Mouse (Mus musculus) neural tube, embryonic 13.5 days (tissue): ENCODE results near the gene Odf3b. TPM values are rescaled to one million over a fixed set of nuclear protein-coding genes. Genes with fewer than 3 reads are reported as not detected.

Source experiments
- ATAC-seq: fragments of 200-750 bp; cut with Nextera tagmentation; 2 replicates; pipeline ENCODE4 v1.8.0; 2017; ENCODE audit warnings: low read depth, mild to moderate bottlenecking, moderate TSS enrichment, moderate library complexity
- H3K27ac ChIP-seq: fragments of 300-500 bp; sonication (generic); replicated peaks from 2 replicates; pipeline ENCODE4 v1.5.1; 2015; ENCODE audit warnings: moderate library complexity, mild to moderate bottlenecking, inconsistent platforms
- H3K27me3 ChIP-seq: fragments of 300-500 bp; sonication (generic); 2 replicates; pipeline ENCODE4 v1.6.1; 2015; ENCODE audit warnings: mild to moderate bottlenecking, inconsistent platforms
- H3K36me3 ChIP-seq: fragments of 300-500 bp; sonication (generic); 2 replicates; pipeline ENCODE4 v1.6.1; 2015; ENCODE audit warnings: mild to moderate bottlenecking, inconsistent platforms
- H3K4me1 ChIP-seq: fragments of 300-500 bp; sonication (generic); replicated peaks from 2 replicates; pipeline ENCODE4 v1.6.1; 2015; ENCODE audit warnings: inconsistent platforms
- H3K4me2 ChIP-seq: fragments of 300-500 bp; sonication (generic); 2 replicates; pipeline ENCODE4 v1.6.1; 2015; ENCODE audit warnings: inconsistent platforms, mild to moderate bottlenecking, moderate library complexity
- H3K4me3 ChIP-seq: fragments of 300-500 bp; sonication (generic); 2 replicates; pipeline ENCODE4 v1.5.1; 2015; ENCODE audit warnings: mild to moderate bottlenecking, inconsistent platforms
- H3K9ac ChIP-seq: fragments of 300-500 bp; sonication (generic); 2 replicates; pipeline ENCODE4 v1.6.1; 2015; ENCODE audit warnings: moderate library complexity, mild to moderate bottlenecking, inconsistent platforms
- H3K9me3 ChIP-seq: fragments of 300-500 bp; sonication (generic); 2 replicates; pipeline ENCODE4 v1.6.1; 2016; ENCODE audit warnings: inconsistent platforms
- WGBS: fragments of 180-500 bp; shearing (Covaris S2); methylation state at CpG from one replicate; pipeline ENCODE4 v1.1.7; 2015; 5-methylcytosine and 5-hydroxymethylcytosine counted together
- polyA plus RNA-seq: library from polyadenylated mRNA; unstranded; fragments of >200 nt; fragmentation: Nextera tagmentation; extraction: Ambion mirVana; gene quantifications from 2 replicates; pipeline ENCODE4 v1.2.1, GENCODE M21; 2015

Odf3b gene
- polyA plus RNA-seq, 1 experiment from 2014 or later, result 0.27 TPM

GRCm38 (mm10) chr15:89352795-89353194, 26.3 kb downstream of the Odf3b start:
- H3K4me3 ChIP-seq, result no peak overlapping the region
- H3K27me3 ChIP-seq, result no peaks in the 10 kb centered on the region
- 96% methylated on average over 12 of the region's 12 CpGs for WGBS
- H3K9me3 ChIP-seq, result no peaks in the 10 kb centered on the region
- no peak overlapping the region for H3K4me2 ChIP-seq
- no peak for ATAC-seq
- no peak overlapping the region for H3K9ac ChIP-seq
- peaks cover 29% of the 10 kb centered on the region for H3K4me1 ChIP-seq
- H3K27ac ChIP-seq, result no peak overlapping the region
- peaks cover 44% of the 10 kb centered on the region for H3K36me3 ChIP-seq

- ATAC-seq, result no peak
- Histone ChIP-seq H3K9ac (no peak overlapping the region), H3K9me3 (no peaks in the 10 kb centered on the region), H3K4me3 (no peak overlapping the region), H3K27ac (no peak overlapping the region), H3K36me3 (peaks cover 44% of the 10 kb centered on the region), H3K27me3 (no peaks in the 10 kb centered on the region), H3K4me1 (peaks cover 23% of the 10 kb centered on the region), H3K4me2 (no peak overlapping the region)
- 96% methylated on average over 14 of the region's 14 CpGs for WGBS
Measured at GRCm38 (mm10) chr15:89352054-89352453, 27.0 kb downstream of the Odf3b start.

- ATAC-seq, result no peak
- Histone ChIP-seq H3K4me1 (peaks cover 15% of the 10 kb centered on the region), H3K4me3 (no peak overlapping the region), H3K4me2 (no peak overlapping the region), H3K27ac (no peak overlapping the region), H3K9me3 (no peaks in the 10 kb centered on the region), H3K9ac (no peak overlapping the region), H3K27me3 (no peaks in the 10 kb centered on the region), H3K36me3 (peaks cover 44% of the 10 kb centered on the region)
- WGBS, result 93% methylated on average over 15 of the region's 15 CpGs
Measured at GRCm38 (mm10) chr15:89351302-89351701, 27.8 kb downstream of the Odf3b start.

- no peak overlapping the region for H3K4me2 ChIP-seq
- no peak for ATAC-seq
- no peaks in the 10 kb centered on the region for H3K27me3 ChIP-seq
- no peaks in the 10 kb centered on the region for H3K9me3 ChIP-seq
- no peak overlapping the region; the same call in 1 of the 2 replicates for H3K9ac ChIP-seq
- 87% methylated on average over 5 of the region's 5 CpGs for WGBS
- H3K4me1 ChIP-seq, result peaks cover 14% of the 10 kb centered on the region
- H3K36me3 ChIP-seq, result peaks cover 44% of the 10 kb centered on the region
- no peak overlapping the region for H3K4me3 ChIP-seq
- no peak overlapping the region for H3K27ac ChIP-seq
Measured at GRCm38 (mm10) chr15:89350447-89350846, 28.6 kb downstream of the Odf3b start.

GRCm38 (mm10) chr15:89343325-89343724, 35.8 kb downstream of the Odf3b start:
- WGBS, result 91% methylated on average over 3 of the region's 3 CpGs
- no peak overlapping the region for H3K4me3 ChIP-seq
- no peaks in the 10 kb centered on the region for H3K4me1 ChIP-seq
- no peaks in the 10 kb centered on the region for H3K27me3 ChIP-seq
- no peak for ATAC-seq
- no peaks in the 10 kb centered on the region for H3K9me3 ChIP-seq
- no peak overlapping the region for H3K9ac ChIP-seq
- no peaks in the 10 kb centered on the region for H3K36me3 ChIP-seq
- H3K4me2 ChIP-seq, result no peak overlapping the region
- no peak overlapping the region for H3K27ac ChIP-seq

- no peak for ATAC-seq
- H3K9me3 ChIP-seq, result no peaks in the 10 kb centered on the region
- no peak overlapping the region for H3K4me3 ChIP-seq
- H3K4me2 ChIP-seq, result no peak overlapping the region
- no peaks in the 10 kb centered on the region for H3K36me3 ChIP-seq
- no peak overlapping the region for H3K27ac ChIP-seq
- no peaks in the 10 kb centered on the region for H3K4me1 ChIP-seq
- no peaks in the 10 kb centered on the region for H3K27me3 ChIP-seq
- 45% methylated on average over 1 of the region's 1 CpGs for WGBS
- no peak overlapping the region for H3K9ac ChIP-seq
Measured at GRCm38 (mm10) chr15:89341678-89342077, 37.4 kb downstream of the Odf3b start.

GRCm38 (mm10) chr15:89340136-89340535, 38.9 kb downstream of the Odf3b start:
- Histone ChIP-seq H3K27ac (no peak overlapping the region), H3K9me3 (no peaks in the 10 kb centered on the region), H3K27me3 (no peaks in the 10 kb centered on the region), H3K4me2 (no peak overlapping the region), H3K4me3 (no peak overlapping the region), H3K9ac (no peak overlapping the region), H3K4me1 (no peaks in the 10 kb centered on the region), H3K36me3 (no peaks in the 10 kb centered on the region)
- 86% methylated on average over 3 of the region's 3 CpGs for WGBS
- no peak for ATAC-seq

GRCm38 (mm10) chr15:89339696-89340095, 39.4 kb downstream of the Odf3b start:
- Histone ChIP-seq H3K36me3 (no peaks in the 10 kb centered on the region), H3K4me1 (no peaks in the 10 kb centered on the region), H3K4me3 (no peak overlapping the region), H3K9ac (no peak overlapping the region), H3K4me2 (no peak overlapping the region), H3K27ac (no peak overlapping the region), H3K27me3 (no peaks in the 10 kb centered on the region), H3K9me3 (no peaks in the 10 kb centered on the region)
- whole genome bisulfite sequencing, result 88% methylated on average over 2 of the region's 2 CpGs
- ATAC-seq, result no peak

GRCm38 (mm10) chr15:89336422-89336821, 42.7 kb downstream of the Odf3b start:
- Histone ChIP-seq H3K4me1 (no peaks in the 10 kb centered on the region), H3K9ac (no peak overlapping the region), H3K9me3 (no peaks in the 10 kb centered on the region), H3K27ac (no peak overlapping the region), H3K36me3 (no peaks in the 10 kb centered on the region), H3K4me3 (no peak overlapping the region), H3K27me3 (no peaks in the 10 kb centered on the region), H3K4me2 (no peak overlapping the region)
- WGBS, result 89% methylated on average over 14 of the region's 14 CpGs
- ATAC-seq, result no peak

GRCm38 (mm10) chr15:89334774-89335537, 44.1 kb downstream of the Odf3b start:
- no peak overlapping the region for H3K27ac ChIP-seq
- no peaks in the 10 kb centered on the region for H3K36me3 ChIP-seq
- no peak for ATAC-seq
- H3K4me3 ChIP-seq, result no peak overlapping the region
- no peaks in the 10 kb centered on the region for H3K9me3 ChIP-seq
- H3K4me1 ChIP-seq, result no peaks in the 10 kb centered on the region
- no peak overlapping the region for H3K9ac ChIP-seq
- 85% methylated on average over 17 of the region's 17 CpGs for WGBS
- H3K4me2 ChIP-seq, result no peak overlapping the region
- H3K27me3 ChIP-seq, result no peaks in the 10 kb centered on the region

GRCm38 (mm10) chr15:89334271-89334670, 44.8 kb downstream of the Odf3b start, which contains the start of gene Miox:
Gene Miox (plus strand): TSS chr15:89334398.
- WGBS, result 84% methylated on average over 7 of the region's 7 CpGs
- Histone ChIP-seq H3K9me3 (no peaks in the 10 kb centered on the region), H3K27me3 (no peaks in the 10 kb centered on the region)

More at GRCm38 (mm10) chr15:89334271-89334670, 44.8 kb downstream of the Odf3b start, which contains the start of gene Miox:
- H3K4me3 ChIP-seq, result no peak within 1 kb of the TSS
- H3K36me3 ChIP-seq, result no peaks in the 10 kb centered on the region
- no peak within 1 kb of the TSS for H3K9ac ChIP-seq
- H3K4me1 ChIP-seq, result no peaks in the 10 kb centered on the region
- no peak for ATAC-seq
- no peak within 1 kb of the TSS for H3K4me2 ChIP-seq
- no peak within 1 kb of the TSS for H3K27ac ChIP-seq
